Mouse (Mus musculus): ENCODE data around the gene Nup214.
A peak's percentile ranks its signal among the peaks of the same experiment; 100 is the strongest.

DNA sequence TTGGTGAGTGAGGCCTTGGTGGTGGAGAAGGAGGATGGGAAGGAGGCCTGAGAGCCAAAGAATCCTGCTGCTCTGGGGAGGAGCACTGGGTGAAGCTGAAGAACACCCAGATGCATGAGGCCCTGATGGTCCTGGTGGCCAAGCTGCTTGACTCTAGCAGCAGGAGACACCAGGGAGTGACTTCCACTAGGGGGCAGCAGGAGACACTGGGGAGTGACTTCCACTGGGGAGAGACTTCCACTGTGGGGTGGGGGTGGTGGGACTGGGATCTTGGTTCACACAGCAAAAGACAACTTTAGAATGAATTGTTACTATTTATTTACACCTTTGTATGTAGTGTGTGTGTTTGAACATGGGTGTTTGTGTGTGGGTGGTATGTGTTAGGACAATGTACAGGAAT is 9.1 kb upstream of the Nup214 start:
- TF ChIP-seq CTCF (IDR thresholded peaks at IDR 0.05; ENCODE audit: low read depth, low read length) (peak; percentile 84), POLR2A (IDR thresholded peaks at IDR 0.05; ENCODE audit: extremely low read depth, insufficient read depth, low read length) (no peak)
